Mouse (Mus musculus): ENCODE results near the gene Resf1. TPM values are rescaled to one million over a fixed set of nuclear protein-coding genes. Genes with fewer than 3 reads are reported as not detected.

Gene Resf1
- 100 to 1,000 TPM; 192 to 262 TPM for polyA plus RNA-seq (2017; shearing (Covaris generic))

GRCm38 (mm10) chr6:149308956-149309932, at the start of gene Resf1:
Gene Resf1 (plus strand): TSS chr6:149309414.

Other genes starting within 250 kb of the Resf1 start
- gene Dennd5b, start 207.7 kb upstream of the Resf1 start, polyA plus RNA-seq (2017; shearing (Covaris generic)), result 1 to 10 TPM in 1 of 2 experiments, under 1 TPM in 1; 0.94 to 2.5 TPM
- gene Gm10203, start 179.2 kb upstream of the Resf1 start, polyA plus RNA-seq (2017; shearing (Covaris generic)), result not detected
- gene Etfbkmt, start 169.6 kb upstream of the Resf1 start, polyA plus RNA-seq (2017; shearing (Covaris generic)), result 10 to 100 TPM; 40.9 to 65.6 TPM
- gene Amn1, start 120.7 kb upstream of the Resf1 start, polyA plus RNA-seq (2017; shearing (Covaris generic)), result 10 to 100 TPM; 26.1 to 27.4 TPM
- 10 to 100 TPM in 1 of 2 experiments, 1 to 10 TPM in 1; 4.0 to 21.4 TPM for gene Bicd1, start 99.5 kb downstream of the Resf1 start, polyA plus RNA-seq (2017; shearing (Covaris generic))